Mouse (Mus musculus) testis, adult 2 months (tissue): Measurements from ENCODE around the gene Tead3.

Source experiments
- CTCF ChIP-seq: fragments of 200-500 bp; IDR thresholded peaks from 2 replicates; pipeline ENCODE4 v1.5.1; 2012; ENCODE audit warnings: low read depth, mild to moderate bottlenecking, inconsistent platforms, low read length, moderate library complexity; ENCODE audit not compliant: control insufficient read depth, insufficient read depth, insufficient replicate concordance
- POLR2A ChIP-seq: fragments of 200-500 bp; IDR thresholded peaks from 2 replicates; pipeline ENCODE4 v1.6.1; 2012; ENCODE audit warnings: low read depth, mild to moderate bottlenecking, inconsistent platforms, low read length, moderate library complexity; ENCODE audit not compliant: control insufficient read depth

DNA sequence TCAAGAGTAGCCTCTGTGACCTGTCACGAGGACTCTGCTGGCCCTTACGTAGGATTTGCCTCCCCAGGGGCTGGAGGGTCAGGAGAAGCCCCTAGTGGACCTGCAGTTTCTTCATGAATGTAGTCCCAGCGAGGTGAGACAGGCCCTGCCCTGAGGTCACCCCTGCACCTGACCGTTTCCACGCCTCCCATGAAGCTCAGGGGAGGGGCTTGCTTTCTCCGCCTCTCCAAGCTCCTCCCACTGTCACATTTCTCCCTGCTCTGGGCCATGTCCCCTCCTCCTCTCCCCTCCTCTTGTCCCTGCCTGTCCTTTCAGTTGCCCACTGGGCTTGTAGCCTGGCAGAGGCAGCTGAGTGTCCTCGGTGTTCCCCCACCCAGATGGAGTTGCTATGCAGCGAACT is 33.5 kb downstream of the Tead3 start:
- TF ChIP-seq POLR2A, result no peak
- no peak for TF ChIP-seq CTCF
